Mouse (Mus musculus) hindbrain, embryonic 10.5 days (tissue): Measurements from ENCODE around the gene Hsd17b7. TPM values are rescaled to one million over a fixed set of nuclear protein-coding genes. Genes with fewer than 3 reads are reported as not detected.

Source experiments
- DNase-seq: peaks from one replicate; pipeline ENCODE4 v3.0.0-alpha.2; 2017; ENCODE audit warnings: low spot score
- H3K27ac ChIP-seq: fragments of 300-500 bp; sonication (generic); 2 replicates; pipeline ENCODE4 v1.5.1; 2016; ENCODE audit warnings: mild to moderate bottlenecking, moderate library complexity
- H3K27me3 ChIP-seq: fragments of 300-500 bp; sonication (generic); 2 replicates; pipeline ENCODE4 v1.6.1; 2016; ENCODE audit warnings: mild to moderate bottlenecking; ENCODE audit not compliant: poor library complexity, insufficient read depth, severe bottlenecking
- H3K36me3 ChIP-seq: fragments of 300-500 bp; sonication (generic); 2 replicates; pipeline ENCODE4 v1.6.1; 2016; ENCODE audit warnings: mild to moderate bottlenecking, moderate library complexity
- H3K4me1 ChIP-seq: fragments of 300-500 bp; sonication (generic); replicated peaks from 2 replicates; pipeline ENCODE4 v1.6.1; 2016; ENCODE audit warnings: mild to moderate bottlenecking
- H3K4me3 ChIP-seq: fragments of 300-500 bp; sonication (generic); 2 replicates; pipeline ENCODE4 v1.5.1; 2016; ENCODE audit warnings: mild to moderate bottlenecking, moderate library complexity
- H3K9me3 ChIP-seq: fragments of 300-500 bp; sonication (generic); 2 replicates; pipeline ENCODE4 v1.6.1; 2016; ENCODE audit warnings: mild to moderate bottlenecking, moderate library complexity
- WGBS: fragments of 180-500 bp; shearing (Covaris S2); methylation state at CpG from one replicate; pipeline ENCODE4 v1.1.7; 2016; 5-methylcytosine and 5-hydroxymethylcytosine counted together
- polyA plus RNA-seq: library from polyadenylated mRNA; unstranded; fragments of >200 nt; fragmentation: Nextera tagmentation; extraction: Ambion mirVana; gene quantifications from 2 replicates; pipeline ENCODE4 v1.2.1, GENCODE M21; 2016

Hsd17b7 gene
- polyA plus RNA-seq, 1 experiment from 2014 or later: 24.4 TPM

DNA sequence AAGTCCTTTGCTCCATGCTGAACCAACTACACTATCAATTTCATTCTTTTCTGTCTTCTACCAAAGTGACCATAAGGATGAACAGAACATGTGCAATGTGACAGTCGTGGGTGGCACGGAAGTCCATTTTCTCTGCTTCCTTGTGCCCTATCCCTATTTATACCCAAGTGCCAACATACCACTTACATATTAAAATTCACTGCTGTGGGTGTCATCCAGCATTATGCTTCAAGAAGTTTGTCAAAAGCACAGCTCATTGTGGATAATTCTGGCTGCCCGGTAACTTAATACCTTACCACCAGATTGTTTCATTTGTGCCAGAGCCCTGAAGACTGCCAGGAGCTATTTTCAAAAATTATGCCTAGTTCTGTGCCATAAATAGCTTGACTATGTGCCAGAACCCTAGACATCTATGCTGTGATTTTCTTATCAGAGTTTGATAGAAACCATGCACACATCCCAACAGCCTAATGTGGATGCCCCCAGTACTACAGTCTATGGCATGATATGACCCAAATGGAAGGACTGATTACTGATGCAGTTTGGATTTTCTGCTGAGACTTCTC is 68.2 kb downstream of the Hsd17b7 start:
- DNase-seq: no peak
- H3K9me3 ChIP-seq: no peaks in the 10 kb centered on the region
- H3K27me3 ChIP-seq: no peaks in the 10 kb centered on the region
- WGBS: 89% methylated on average over 3 of the region's 3 CpGs
- H3K27ac ChIP-seq: no peak overlapping the region
- H3K36me3 ChIP-seq: no peaks in the 10 kb centered on the region
- H3K4me1 ChIP-seq: no peaks in the 10 kb centered on the region
- H3K4me3 ChIP-seq: no peak overlapping the region

Other genes with a start within 250 kb of the Hsd17b7 start
- gene Rgs4, start 221.6 kb downstream of the Hsd17b7 start, polyA plus RNA-seq: 14.9 and 25.3 TPM in 2 replicates
- not detected in 2 replicates for gene Ccdc190, start 40.6 kb downstream of the Hsd17b7 start, polyA plus RNA-seq
- gene Ddr2, start 141.5 kb upstream of the Hsd17b7 start, polyA plus RNA-seq: 30.1 TPM in 2 replicates
- 54.9 and 58.6 TPM in 2 replicates for gene Uap1, start 205.7 kb upstream of the Hsd17b7 start, polyA plus RNA-seq
- gene Uhmk1, start 246.2 kb upstream of the Hsd17b7 start, polyA plus RNA-seq: 10.8 and 11.2 TPM in 2 replicates